Mouse (Mus musculus): ENCODE measurements at regions not wholly inside any gene's neighbourhood (a gene's known extent, or its start where the extent isn't known, plus 50 kb on each side); places are given as distances from the start of the nearest gene placed in this dataset.

DNA sequence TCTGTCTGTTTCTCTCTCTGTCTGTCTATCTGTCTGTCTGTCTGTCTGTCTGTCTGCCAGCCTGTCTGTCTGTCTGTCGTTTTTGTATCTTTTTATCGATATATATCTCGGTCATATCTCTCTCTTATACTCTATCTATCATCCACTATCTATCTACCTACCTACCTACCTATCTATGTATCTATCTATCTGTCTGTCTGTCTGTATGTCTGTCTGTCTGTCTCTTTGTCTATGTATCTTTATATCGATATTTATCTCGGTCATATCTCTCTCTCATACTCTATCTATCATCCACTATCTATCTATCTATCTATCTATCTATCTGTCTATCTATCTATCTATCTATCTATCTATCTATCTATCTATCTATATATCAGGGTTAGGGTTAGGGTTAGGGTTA lies 533.9 kb downstream of the Zfy1 start:
- H3K4me2 ChIP-seq, result no peak overlapping the region
- WGBS, result 88% methylated on average over 2 of the region's 5 CpGs
- H3K36me3 ChIP-seq, result no peaks in the 10 kb centered on the region
- ATAC-seq (replicated peaks; ENCODE audit: insufficient number of reproducible peaks, insufficient read depth, low FRiP score, low read depth), result 0 out of 2 replicates have a peak, but pooled peaks have one; percentile 16
- H3K27me3 ChIP-seq, result no peaks in the 10 kb centered on the region
- H3K27ac ChIP-seq, result no peak overlapping the region
- no peak overlapping the region for H3K4me3 ChIP-seq
- H3K4me1 ChIP-seq (replicated peaks), result no peaks in the 10 kb centered on the region
- H3K9ac ChIP-seq, result no peak overlapping the region
- peaks cover 5% of the 10 kb centered on the region for H3K9me3 ChIP-seq (replicated peaks)

All from heart, embryonic 15.5 days (tissue).